ENCODE assay signal across 8 mouse cellular contexts in the genomic region with DNA sequence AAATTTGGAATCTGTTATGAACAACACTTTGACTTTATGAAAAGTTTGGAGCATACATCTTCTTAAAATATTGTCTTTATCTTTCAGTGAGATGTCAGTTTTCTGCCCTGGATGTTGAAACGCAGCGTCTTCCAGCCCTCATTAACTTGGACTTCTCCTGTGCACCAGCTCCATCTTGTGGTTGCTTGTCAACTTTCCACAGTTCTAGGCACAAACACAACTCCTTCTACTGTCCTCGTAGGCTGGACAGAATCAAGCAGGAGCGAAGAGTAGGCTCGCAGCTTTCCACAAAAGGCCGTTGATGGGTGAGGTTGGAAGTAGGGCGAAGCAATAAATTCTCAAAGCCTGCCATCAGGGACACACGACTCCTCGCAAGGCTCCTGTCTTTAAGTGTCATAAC.
DNase-seq lines count a peak whose midpoint lies in the region; ATAC-seq lines count a peak whose summit lies in the region.

No protein-coding gene starts in this region.

- H3K27me3 ChIP-seq in intestine, embryonic 14.5 days (replicated peaks; ENCODE audit: control insufficient read depth, insufficient read depth, low read length): no peaks in the 10 kb centered on the region
- no peaks in the 10 kb centered on the region for H3K27me3 ChIP-seq in intestine, embryonic 15.5 days (replicated peaks)
- H3K27me3 ChIP-seq in forebrain, embryonic 11.5 days (ENCODE audit: control insufficient read depth, insufficient read depth, low read length): no peaks in the 10 kb centered on the region
- no peaks in the 10 kb centered on the region for H3K27me3 ChIP-seq in hindbrain, embryonic 11.5 days (ENCODE audit: control insufficient read depth, insufficient read depth, low read length)

- DNase-seq in intestine, embryonic 14.5 days (ENCODE audit: low spot score): peak; percentile 74
- DNase-seq in brain, adult 2 months (ENCODE audit: low read depth, low spot score): peak; percentile 93
- peak; percentile 62 for DNase-seq in forebrain, embryonic 11.5 days (ENCODE audit: low spot score)
- peak; percentile 65 for DNase-seq in hindbrain, embryonic 11.5 days (ENCODE audit: low spot score)
- peak; percentile 70 to 80 for DNase-seq in layer of hippocampus, postnatal 10 days (ENCODE audit: low spot score in 2 of 2)
- peak; percentile 37 for DNase-seq in skeletal muscle tissue, adult 2 months (ENCODE audit: low read depth, low spot score)

- H3K9me3 ChIP-seq in intestine, embryonic 14.5 days (ENCODE audit: control insufficient read depth, low read length): peaks cover 5% of the 10 kb centered on the region; the same call in 1 of the 2 replicates
- H3K9me3 ChIP-seq in intestine, embryonic 15.5 days: no peaks in the 10 kb centered on the region
- no peaks in the 10 kb centered on the region for H3K9me3 ChIP-seq in forebrain, embryonic 11.5 days (ENCODE audit: control insufficient read depth, low read length)
- H3K9me3 ChIP-seq in hindbrain, embryonic 11.5 days (ENCODE audit: control insufficient read depth, low read length): no peaks in the 10 kb centered on the region

- no peak overlapping the region for H3K4me2 ChIP-seq in intestine, embryonic 14.5 days (ENCODE audit: low read length)
- no peak overlapping the region for H3K4me2 ChIP-seq in intestine, embryonic 15.5 days (replicated peaks)
- no peak overlapping the region for H3K4me2 ChIP-seq in forebrain, embryonic 11.5 days (ENCODE audit: low read depth, low read length, severe bottlenecking)
- H3K4me2 ChIP-seq in hindbrain, embryonic 11.5 days (replicated peaks; ENCODE audit: low read depth, low read length): no peak overlapping the region

- no peak for ATAC-seq in intestine, embryonic 14.5 days (replicated peaks; ENCODE audit: low FRiP score, low TSS enrichment, low read depth)
- no peak for ATAC-seq in intestine, embryonic 15.5 days
- peak; percentile 49; the same call in 1 of the 2 replicates for ATAC-seq in forebrain, embryonic 11.5 days (replicated peaks; ENCODE audit: low FRiP score)
- ATAC-seq in hindbrain, embryonic 11.5 days (ENCODE audit: low FRiP score): no peak
- ATAC-seq in megakaryocyte progenitor cell, adult 5-6 weeks (replicated peaks; ENCODE audit: poor library complexity): peak; percentile 82

- H3K9ac ChIP-seq in intestine, embryonic 14.5 days (ENCODE audit: low read length): no peak overlapping the region
- H3K9ac ChIP-seq in intestine, embryonic 15.5 days: no peak overlapping the region
- no peak overlapping the region for H3K9ac ChIP-seq in forebrain, embryonic 11.5 days (ENCODE audit: low read length)
- no peak overlapping the region for H3K9ac ChIP-seq in hindbrain, embryonic 11.5 days (ENCODE audit: low read depth, low read length)

- H3K4me1 ChIP-seq in intestine, embryonic 14.5 days (replicated peaks; ENCODE audit: control insufficient read depth, insufficient read depth, low read length): no peaks in the 10 kb centered on the region
- no peaks in the 10 kb centered on the region for H3K4me1 ChIP-seq in intestine, embryonic 15.5 days (replicated peaks)
- no peaks in the 10 kb centered on the region for H3K4me1 ChIP-seq in forebrain, embryonic 11.5 days (replicated peaks; ENCODE audit: control insufficient read depth, insufficient read depth, low read length)
- H3K4me1 ChIP-seq in hindbrain, embryonic 11.5 days (replicated peaks; ENCODE audit: control insufficient read depth, insufficient read depth, low read length): no peaks in the 10 kb centered on the region

- H3K36me3 ChIP-seq in intestine, embryonic 14.5 days (ENCODE audit: control insufficient read depth, insufficient read depth, low read length): no peaks in the 10 kb centered on the region
- H3K36me3 ChIP-seq in intestine, embryonic 15.5 days: no peaks in the 10 kb centered on the region
- no peaks in the 10 kb centered on the region for H3K36me3 ChIP-seq in forebrain, embryonic 11.5 days (ENCODE audit: control insufficient read depth, insufficient read depth, low read length)
- H3K36me3 ChIP-seq in hindbrain, embryonic 11.5 days (ENCODE audit: control insufficient read depth, insufficient read depth, low read length): no peaks in the 10 kb centered on the region

- no peak overlapping the region for H3K4me3 ChIP-seq in intestine, embryonic 14.5 days (ENCODE audit: low read depth, low read length)
- no peak overlapping the region for H3K4me3 ChIP-seq in intestine, embryonic 15.5 days (replicated peaks)
- H3K4me3 ChIP-seq in forebrain, embryonic 11.5 days (ENCODE audit: low read depth, low read length): no peak overlapping the region
- H3K4me3 ChIP-seq in hindbrain, embryonic 11.5 days (ENCODE audit: low read depth, low read length): no peak overlapping the region

- WGBS in intestine, embryonic 14.5 days: 41% methylated on average over 9 of the region's 9 CpGs
- WGBS in intestine, embryonic 15.5 days: 41% methylated on average over 9 of the region's 9 CpGs
- WGBS in forebrain, embryonic 11.5 days: 57% methylated on average over 9 of the region's 9 CpGs
- WGBS in hindbrain, embryonic 11.5 days: 57% methylated on average over 9 of the region's 9 CpGs

- H3K27ac ChIP-seq in intestine, embryonic 14.5 days (ENCODE audit: low read depth): no peak overlapping the region
- H3K27ac ChIP-seq in intestine, embryonic 15.5 days: no peak overlapping the region
- H3K27ac ChIP-seq in forebrain, embryonic 11.5 days (ENCODE audit: low read depth, low read length): no peak overlapping the region
- no peak overlapping the region for H3K27ac ChIP-seq in hindbrain, embryonic 11.5 days (ENCODE audit: low read depth, low read length)

Comparison
In these comparisons a context has a peak if more than half of its experiments do, and no peak if none do; other contexts are left out.
1. ATAC-seq: peak in forebrain, embryonic 11.5 days (single experiment) and megakaryocyte progenitor cell, adult 5-6 weeks (single experiment); none in intestine, embryonic 14.5 days (single experiment), intestine, embryonic 15.5 days (single experiment) and hindbrain, embryonic 11.5 days (single experiment).
2. DNase-seq: peak in every context shown above with its lines; median percentile 93 in brain, adult 2 months; 75 in layer of hippocampus, postnatal 10 days; 74 in intestine, embryonic 14.5 days; 65 in hindbrain, embryonic 11.5 days; 62 in forebrain, embryonic 11.5 days; 37 in skeletal muscle tissue, adult 2 months.